Mouse (Mus musculus) heart, postnatal 36 days (tissue): ENCODE measurements around the gene Tuba8. TPM values are rescaled to one million over a fixed set of nuclear protein-coding genes. Genes with fewer than 3 reads are reported as not detected.

Experiments used
- DNase-seq, 2 experiments: peaks; one replicate each; pipeline ENCODE4 v3.0.0; 2021 to 2022
- intact Hi-C: fragments of 180-260 bp; cut with DNase I; formaldehyde crosslinking; loops from one replicate; pipeline ENCODE4 v1.15.1; 2025
- total RNA-seq, 2 experiments: library from RNA; stranded (reverse); gene quantifications; 2 replicates each; pipeline ENCODE4 v1.2.3; 2021

Gene Tuba8
- total RNA-seq, 2 experiments from 2014 or later = 94.4 to 144 TPM

GRCm38 (mm10) chr6:121194061-121194955 lies 16.2 kb upstream of the Tuba8 start:
- intact Hi-C loops = loop anchor here (10.0 kb wide), 1 partner anchor 140 kb away; no protein-coding TSS in a partner anchor
- no peak for DNase-seq

GRCm38 (mm10) chr6:121194956-121195731 lies 15.4 kb upstream of the Tuba8 start:
- no peak for DNase-seq
- intact Hi-C loops = loop anchor here (10.0 kb wide), 1 partner anchor 140 kb away; no protein-coding TSS in a partner anchor

GRCm38 (mm10) chr6:121197807-121198365 lies 12.6 kb upstream of the Tuba8 start:
- DNase-seq = no peak
- intact Hi-C loops = loop anchor here (10.0 kb wide), 1 partner anchor 137 kb away; no protein-coding TSS in a partner anchor

GRCm38 (mm10) chr6:121200458-121200857 lies 10.0 kb upstream of the Tuba8 start:
- intact Hi-C loops = no loop called here
- DNase-seq = no peak

- intact Hi-C loops = no loop called here
- DNase-seq = no peak
Observed at GRCm38 (mm10) chr6:121202026-121202425, 8.5 kb upstream of the Tuba8 start.

GRCm38 (mm10) chr6:121206481-121206880 lies 4.0 kb upstream of the Tuba8 start:
- DNase-seq = no peak
- intact Hi-C loops = no loop called here

GRCm38 (mm10) chr6:121209584-121209983 lies 912 bp upstream of the Tuba8 start:
- intact Hi-C loops = no loop called here
- DNase-seq = no peak

GRCm38 (mm10) chr6:121210926-121211289 lies 412 bp downstream of the Tuba8 start:
- no peak for DNase-seq
- intact Hi-C loops = no loop called here

GRCm38 (mm10) chr6:121211743-121212142 lies 1.2 kb downstream of the Tuba8 start:
- intact Hi-C loops = no loop called here
- peak; percentile 33 to 57 for DNase-seq

GRCm38 (mm10) chr6:121212988-121213387 lies 2.5 kb downstream of the Tuba8 start:
- intact Hi-C loops = no loop called here
- no peak for DNase-seq

GRCm38 (mm10) chr6:121214221-121214620 lies 3.7 kb downstream of the Tuba8 start:
- DNase-seq = no peak
- intact Hi-C loops = no loop called here

GRCm38 (mm10) chr6:121214667-121215330 lies 4.3 kb downstream of the Tuba8 start:
- DNase-seq = no peak
- intact Hi-C loops = no loop called here

GRCm38 (mm10) chr6:121215336-121215735 lies 4.8 kb downstream of the Tuba8 start:
- intact Hi-C loops = no loop called here
- no peak for DNase-seq

- intact Hi-C loops = no loop called here
- no peak for DNase-seq
Observed at GRCm38 (mm10) chr6:121215896-121216295, 5.4 kb downstream of the Tuba8 start.

GRCm38 (mm10) chr6:121216589-121217255 lies 6.2 kb downstream of the Tuba8 start:
- DNase-seq = peak in 1 of 2 experiments; percentile 40

GRCm38 (mm10) chr6:121218002-121218401 lies 7.5 kb downstream of the Tuba8 start:
- intact Hi-C loops = no loop called here
- DNase-seq = no peak

More at GRCm38 (mm10) chr6:121216589-121217255, 6.2 kb downstream of the Tuba8 start:
- intact Hi-C loops = no loop called here

GRCm38 (mm10) chr6:121219406-121219805 lies 8.9 kb downstream of the Tuba8 start:
- peak; percentile 23 to 46 for DNase-seq
- intact Hi-C loops = no loop called here

GRCm38 (mm10) chr6:121220181-121220580 lies 9.7 kb downstream of the Tuba8 start:
- intact Hi-C loops = no loop called here
- peak in 1 of 2 experiments; percentile 36 for DNase-seq

- no peak for DNase-seq
- intact Hi-C loops = no loop called here
Observed at GRCm38 (mm10) chr6:121221876-121222597, 11.5 kb downstream of the Tuba8 start.
